Mouse (Mus musculus): ENCODE data around the gene Ankrd34b. TPM values are rescaled to one million over a fixed set of nuclear protein-coding genes. Genes with fewer than 3 reads are reported as not detected.
A peak's percentile ranks its signal among the peaks of the same experiment; 100 is the strongest.

The Ankrd34b gene
- polyA plus RNA-seq, 1 experiment from 2014 or later = not detected

DNA sequence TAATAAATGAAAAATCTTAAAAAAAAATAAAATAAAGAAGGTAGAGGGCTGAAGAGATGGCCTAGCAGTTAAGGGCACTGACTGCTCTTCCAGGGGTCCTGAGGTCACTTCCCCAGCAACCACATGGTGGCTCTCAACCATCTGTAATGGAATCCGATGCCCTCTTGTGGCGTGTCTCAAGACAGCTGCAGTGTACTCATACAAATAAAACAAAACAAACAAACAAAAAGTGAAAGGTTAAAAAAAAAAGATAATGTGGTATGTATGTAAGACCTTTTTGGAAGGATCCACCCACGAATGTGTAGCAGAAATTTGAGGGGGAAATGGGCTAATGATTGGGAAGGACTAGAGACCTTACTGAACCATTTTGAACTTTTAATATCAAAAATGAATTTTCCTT is 57.7 kb downstream of the Ankrd34b start:
- 0 out of 2 replicates have a peak overlapping the region, but pooled peaks have one; percentile 6 for H3K9ac ChIP-seq (replicated peaks)
- peak; percentile 55 for DNase-seq
- H3K27ac ChIP-seq (ENCODE audit: low read depth) = peak overlapping the region; percentile 60; the same call in 1 of the 2 replicates
- no peak for TF ChIP-seq EP300 (IDR thresholded peaks at IDR 0.05; ENCODE audit: low read depth)
- TF ChIP-seq CTCF (IDR thresholded peaks at IDR 0.05; ENCODE audit: low read depth) = peak; percentile 81
- H3K4me3 ChIP-seq (ENCODE audit: low read depth, low read length) = peak overlapping the region; percentile 55
- no peaks in the 10 kb centered on the region for H3K36me3 ChIP-seq (replicated peaks; ENCODE audit: insufficient read depth, low read length)
- H3K27me3 ChIP-seq (ENCODE audit: insufficient read depth, low read length) = no peaks in the 10 kb centered on the region
- 5% methylated on average over 3 of the region's 3 CpGs for WGBS (ENCODE audit: insufficient replicate concordance)
- peak; percentile 77 for ATAC-seq
- peak overlapping the region; percentile 73 for H3K4me2 ChIP-seq (ENCODE audit: low read depth, low read length)
- H3K9me3 ChIP-seq (ENCODE audit: low read length) = no peaks in the 10 kb centered on the region
- H3K4me1 ChIP-seq (ENCODE audit: insufficient read depth) = no peaks in the 10 kb centered on the region

GRCm38 (mm10) chr13:92483852-92484463 is 58.3 kb downstream of the Ankrd34b start, which contains the start of gene Fam151b:
Gene Fam151b, minus strand, starts transcription at chr13:92484015.
- WGBS (ENCODE audit: insufficient replicate concordance) = 4% methylated on average over 19 of the region's 19 CpGs
- Histone ChIP-seq H3K27ac (ENCODE audit: low read depth) (peak within 1 kb of the TSS; percentile 60), H3K36me3 (replicated peaks; ENCODE audit: insufficient read depth, low read length) (no peaks in the 10 kb centered on the region)

DNA sequence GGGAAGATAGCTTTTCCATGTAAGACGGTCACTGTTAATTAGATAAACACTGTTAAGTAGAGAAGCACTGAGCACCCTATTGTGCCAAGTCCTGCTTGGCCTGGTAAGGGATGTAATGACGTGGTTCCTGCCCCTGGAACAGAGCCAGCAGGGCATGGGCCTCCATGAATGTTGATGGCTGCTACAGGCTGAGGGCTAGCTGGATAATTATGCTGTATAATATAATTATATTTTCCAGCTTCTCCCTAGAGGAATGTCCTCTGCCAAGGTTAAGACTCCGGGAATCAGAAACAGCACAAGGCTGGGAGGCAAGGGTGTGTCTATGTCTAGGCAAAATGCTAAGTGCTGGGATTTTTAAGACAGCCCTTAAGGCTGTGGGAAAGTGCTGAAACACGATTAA is 65.1 kb downstream of the Ankrd34b start:
- no peaks in the 10 kb centered on the region for H3K9me3 ChIP-seq (ENCODE audit: low read length)
- no peak overlapping the region for H3K27ac ChIP-seq (ENCODE audit: low read depth)
- TF ChIP-seq EP300 (IDR thresholded peaks at IDR 0.05; ENCODE audit: low read depth) (no peak), CTCF (IDR thresholded peaks at IDR 0.05; ENCODE audit: low read depth) (no peak)
- peaks cover 8% of the 10 kb centered on the region; the same call in 1 of the 2 replicates for H3K36me3 ChIP-seq (replicated peaks; ENCODE audit: insufficient read depth, low read length)
- ATAC-seq (no peak), DNase-seq (no peak)
- H3K4me1 ChIP-seq (ENCODE audit: insufficient read depth) = no peaks in the 10 kb centered on the region
- H3K27me3 ChIP-seq (ENCODE audit: insufficient read depth, low read length) = no peaks in the 10 kb centered on the region
- H3K4me3 ChIP-seq (ENCODE audit: low read depth, low read length) = no peak overlapping the region
- no peak overlapping the region for H3K4me2 ChIP-seq (ENCODE audit: low read depth, low read length)
- 73% methylated on average over 4 of the region's 4 CpGs for WGBS (ENCODE audit: insufficient replicate concordance)
- H3K9ac ChIP-seq (replicated peaks) = no peak overlapping the region

More at GRCm38 (mm10) chr13:92483852-92484463, 58.3 kb downstream of the Ankrd34b start, which contains the start of gene Fam151b:
- TF ChIP-seq CTCF (IDR thresholded peaks at IDR 0.05; ENCODE audit: low read depth) (no peak), EP300 (IDR thresholded peaks at IDR 0.05; ENCODE audit: low read depth) (no peak)
- DNase-seq (peak; percentile 92), ATAC-seq (peak; percentile 100)
- Histone ChIP-seq H3K27me3 (ENCODE audit: insufficient read depth, low read length) (no peaks in the 10 kb centered on the region), H3K9ac (replicated peaks) (0 out of 2 replicates have a peak within 1 kb of the TSS, but pooled peaks have one; percentile 6), H3K4me3 (ENCODE audit: low read depth, low read length) (peak within 1 kb of the TSS; percentile 55), H3K4me1 (ENCODE audit: insufficient read depth) (no peaks in the 10 kb centered on the region), H3K4me2 (ENCODE audit: low read depth, low read length) (peak within 1 kb of the TSS; percentile 73), H3K9me3 (ENCODE audit: low read length) (no peaks in the 10 kb centered on the region)

Other genes with a start within 250 kb of the Ankrd34b start
- gene Gm20379, start 119.9 kb upstream of the Ankrd34b start, polyA plus RNA-seq (2015; fragmentation: Nextera tagmentation; extraction: Ambion mirVana) = 0.24 and 0.38 TPM in 2 replicates
- gene Dhfr, start 71.2 kb upstream of the Ankrd34b start, polyA plus RNA-seq (2015; fragmentation: Nextera tagmentation; extraction: Ambion mirVana) = 10.4 and 11.0 TPM in 2 replicates
- gene Msh3, start 70.9 kb upstream of the Ankrd34b start, polyA plus RNA-seq (2015; fragmentation: Nextera tagmentation; extraction: Ambion mirVana) = 6.8 and 7.8 TPM in 2 replicates
- gene Fam151b, start 58.1 kb downstream of the Ankrd34b start, polyA plus RNA-seq (2015; fragmentation: Nextera tagmentation; extraction: Ambion mirVana) = 0.12 TPM in 1 of 2 replicates, not detected in the other
- 1.1 and 1.3 TPM in 2 replicates for gene Zfyve16, start 105.0 kb downstream of the Ankrd34b start, polyA plus RNA-seq (2015; fragmentation: Nextera tagmentation; extraction: Ambion mirVana)
- not detected in 2 replicates for gene Spz1, start 150.3 kb downstream of the Ankrd34b start, polyA plus RNA-seq (2015; fragmentation: Nextera tagmentation; extraction: Ambion mirVana)
- 9.3 and 12.2 TPM in 2 replicates for gene Serinc5, start 185.2 kb downstream of the Ankrd34b start, polyA plus RNA-seq (2015; fragmentation: Nextera tagmentation; extraction: Ambion mirVana)

All from liver, postnatal 0 days (tissue).